Mouse (Mus musculus) forebrain, embryonic 12.5 days (tissue): ENCODE data around the gene Pmepa1. TPM values are rescaled to one million over a fixed set of nuclear protein-coding genes. Genes with fewer than 3 reads are reported as not detected.

ENCODE experiments used
- ATAC-seq: fragments of 200-750 bp; cut with Nextera tagmentation; 2 replicates; pipeline ENCODE4 v1.8.0; 2017; ENCODE audit warnings: moderate TSS enrichment; ENCODE audit not compliant: low FRiP score
- H3K27ac ChIP-seq: fragments of 300-500 bp; sonication (generic); 2 replicates; pipeline ENCODE4 v1.5.1; 2016; ENCODE audit warnings: mild to moderate bottlenecking
- H3K27me3 ChIP-seq: fragments of 300-500 bp; sonication (generic); 2 replicates; pipeline ENCODE4 v1.6.1; 2016; ENCODE audit warnings: mild to moderate bottlenecking
- H3K36me3 ChIP-seq: fragments of 300-500 bp; sonication (generic); replicated peaks from 2 replicates; pipeline ENCODE4 v1.6.1; 2016; ENCODE audit warnings: mild to moderate bottlenecking
- H3K4me1 ChIP-seq: fragments of 300-500 bp; sonication (generic); 2 replicates; pipeline ENCODE4 v1.6.1; 2016
- H3K4me2 ChIP-seq: fragments of 300-500 bp; sonication (generic); 2 replicates; pipeline ENCODE4 v1.6.1; 2016; ENCODE audit warnings: mild to moderate bottlenecking, moderate library complexity
- H3K4me3 ChIP-seq: fragments of 300-500 bp; sonication (generic); replicated peaks from 2 replicates; pipeline ENCODE4 v1.5.1; 2016; ENCODE audit warnings: mild to moderate bottlenecking
- H3K9ac ChIP-seq: fragments of 300-500 bp; sonication (generic); 2 replicates; pipeline ENCODE4 v1.6.1; 2016; ENCODE audit warnings: mild to moderate bottlenecking
- H3K9me3 ChIP-seq: fragments of 300-500 bp; sonication (generic); 2 replicates; pipeline ENCODE4 v1.6.1; 2016
- WGBS: fragments of 180-500 bp; shearing (Covaris S2); methylation state at CpG from one replicate; pipeline ENCODE4 v1.1.7; 2016; 5-methylcytosine and 5-hydroxymethylcytosine counted together
- polyA plus RNA-seq: library from polyadenylated mRNA; unstranded; fragments of >200 nt; fragmentation: Nextera tagmentation; extraction: Ambion mirVana; gene quantifications from 2 replicates; pipeline ENCODE4 v1.2.1, GENCODE M21; 2016

Pmepa1 gene
- polyA plus RNA-seq, 1 experiment from 2014 or later = 4.7 TPM

GRCm38 (mm10) chr2:173274428-173275342, 1.6 kb downstream of the Pmepa1 start:
- no peak; the same call in 1 of the 2 replicates for ATAC-seq
- Histone ChIP-seq H3K9me3 (no peaks in the 10 kb centered on the region), H3K27ac (peak overlapping the region; percentile 85; the same call in 1 of the 2 replicates)

GRCm38 (mm10) chr2:173273885-173274284, 2.4 kb downstream of the Pmepa1 start:
- ATAC-seq = no peak
- H3K9ac ChIP-seq = no peak overlapping the region
- WGBS = 55% methylated on average over 4 of the region's 4 CpGs
- peaks cover 15% of the 10 kb centered on the region; the same call in 1 of the 2 replicates for H3K27me3 ChIP-seq
- peak overlapping the region; percentile 76 for H3K4me2 ChIP-seq
- H3K4me3 ChIP-seq = peak overlapping the region; percentile 95; the same call in 1 of the 2 replicates
- no peaks in the 10 kb centered on the region for H3K9me3 ChIP-seq
- no peak overlapping the region for H3K27ac ChIP-seq
- H3K36me3 ChIP-seq = no peaks in the 10 kb centered on the region
- peaks cover 61% of the 10 kb centered on the region for H3K4me1 ChIP-seq

More at GRCm38 (mm10) chr2:173274428-173275342, 1.6 kb downstream of the Pmepa1 start:
- peak overlapping the region; percentile 95 for H3K4me3 ChIP-seq
- H3K4me1 ChIP-seq = peaks cover 61% of the 10 kb centered on the region
- WGBS = 17% methylated on average over 15 of the region's 15 CpGs
- peak overlapping the region; percentile 94 for H3K9ac ChIP-seq
- peaks cover 15% of the 10 kb centered on the region; the same call in 1 of the 2 replicates for H3K27me3 ChIP-seq
- peak overlapping the region; percentile 76 for H3K4me2 ChIP-seq
- H3K36me3 ChIP-seq = no peaks in the 10 kb centered on the region

GRCm38 (mm10) chr2:173272354-173272900, 3.9 kb downstream of the Pmepa1 start:
- H3K9ac ChIP-seq = no peak overlapping the region

GRCm38 (mm10) chr2:173271541-173271940, 4.8 kb downstream of the Pmepa1 start:
- Histone ChIP-seq H3K27ac (no peak overlapping the region), H3K27me3 (0 out of 2 replicates have a peak, but pooled peaks cover 10% of the 10 kb centered on the region), H3K4me1 (peaks cover 69% of the 10 kb centered on the region), H3K4me2 (no peak overlapping the region), H3K9ac (no peak overlapping the region), H3K9me3 (no peaks in the 10 kb centered on the region), H3K36me3 (no peaks in the 10 kb centered on the region), H3K4me3 (no peak overlapping the region)
- ATAC-seq = no peak
- 79% methylated on average over 9 of the region's 9 CpGs for WGBS

More at GRCm38 (mm10) chr2:173272354-173272900, 3.9 kb downstream of the Pmepa1 start:
- ATAC-seq = no peak
- Histone ChIP-seq H3K4me2 (no peak overlapping the region), H3K4me1 (peaks cover 69% of the 10 kb centered on the region), H3K9me3 (no peaks in the 10 kb centered on the region), H3K27me3 (0 out of 2 replicates have a peak, but pooled peaks cover 10% of the 10 kb centered on the region), H3K27ac (no peak overlapping the region), H3K36me3 (no peaks in the 10 kb centered on the region), H3K4me3 (no peak overlapping the region)
- 79% methylated on average over 11 of the region's 11 CpGs for WGBS

GRCm38 (mm10) chr2:173270601-173271248, 5.6 kb downstream of the Pmepa1 start:
- Histone ChIP-seq H3K9me3 (no peaks in the 10 kb centered on the region), H3K4me1 (peaks cover 77% of the 10 kb centered on the region), H3K9ac (no peak overlapping the region), H3K27me3 (0 out of 2 replicates have a peak, but pooled peaks cover 10% of the 10 kb centered on the region), H3K4me2 (no peak overlapping the region), H3K27ac (no peak overlapping the region), H3K36me3 (no peaks in the 10 kb centered on the region), H3K4me3 (no peak overlapping the region)
- ATAC-seq = no peak
- 79% methylated on average over 11 of the region's 11 CpGs for WGBS

- H3K27me3 ChIP-seq = 0 out of 2 replicates have a peak, but pooled peaks cover 10% of the 10 kb centered on the region
- no peak overlapping the region for H3K9ac ChIP-seq
- no peaks in the 10 kb centered on the region for H3K36me3 ChIP-seq
- no peak overlapping the region for H3K4me2 ChIP-seq
- no peak for ATAC-seq
- H3K4me3 ChIP-seq = no peak overlapping the region
- 59% methylated on average over 9 of the region's 9 CpGs for WGBS
- peaks cover 82% of the 10 kb centered on the region for H3K4me1 ChIP-seq
- no peaks in the 10 kb centered on the region for H3K9me3 ChIP-seq
- H3K27ac ChIP-seq = no peak overlapping the region
Observed at GRCm38 (mm10) chr2:173270196-173270595, 6.1 kb downstream of the Pmepa1 start.

- no peak for ATAC-seq
- H3K4me3 ChIP-seq = no peak overlapping the region
- no peak overlapping the region for H3K4me2 ChIP-seq
- no peaks in the 10 kb centered on the region for H3K27me3 ChIP-seq
- peaks cover 77% of the 10 kb centered on the region for H3K4me1 ChIP-seq
- H3K36me3 ChIP-seq = no peaks in the 10 kb centered on the region
- H3K9ac ChIP-seq = no peak overlapping the region
- no peaks in the 10 kb centered on the region for H3K9me3 ChIP-seq
- H3K27ac ChIP-seq = no peak overlapping the region
- 85% methylated on average over 3 of the region's 3 CpGs for WGBS
Observed at GRCm38 (mm10) chr2:173267562-173267961, 8.8 kb downstream of the Pmepa1 start.

- Histone ChIP-seq H3K4me1 (peaks cover 77% of the 10 kb centered on the region), H3K4me3 (no peak overlapping the region), H3K27ac (no peak overlapping the region), H3K36me3 (no peaks in the 10 kb centered on the region), H3K9ac (no peak overlapping the region), H3K4me2 (no peak overlapping the region), H3K9me3 (no peaks in the 10 kb centered on the region), H3K27me3 (no peaks in the 10 kb centered on the region)
- 76% methylated on average over 25 of the region's 25 CpGs for WGBS
- no peak for ATAC-seq
Observed at GRCm38 (mm10) chr2:173266349-173267112, 9.8 kb downstream of the Pmepa1 start.

GRCm38 (mm10) chr2:173265468-173266265, 10.7 kb downstream of the Pmepa1 start:
- no peak overlapping the region; the same call in 1 of the 2 replicates for H3K4me2 ChIP-seq
- no peaks in the 10 kb centered on the region for H3K36me3 ChIP-seq
- ATAC-seq = no peak; the same call in 1 of the 2 replicates
- no peak overlapping the region for H3K4me3 ChIP-seq
- H3K9ac ChIP-seq = no peak overlapping the region
- H3K27ac ChIP-seq = peak overlapping the region; percentile 47; the same call in 1 of the 2 replicates
- no peaks in the 10 kb centered on the region for H3K9me3 ChIP-seq
- 89% methylated on average over 22 of the region's 22 CpGs for WGBS
- H3K4me1 ChIP-seq = peaks cover 77% of the 10 kb centered on the region
- no peaks in the 10 kb centered on the region for H3K27me3 ChIP-seq

- Histone ChIP-seq H3K27ac (peak overlapping the region; percentile 47), H3K27me3 (no peaks in the 10 kb centered on the region), H3K36me3 (no peaks in the 10 kb centered on the region), H3K4me1 (peaks cover 80% of the 10 kb centered on the region), H3K4me2 (peak overlapping the region; percentile 13; the same call in 1 of the 2 replicates), H3K9me3 (no peaks in the 10 kb centered on the region), H3K9ac (no peak overlapping the region), H3K4me3 (no peak overlapping the region)
- WGBS = 25% methylated on average over 13 of the region's 13 CpGs
- peak; percentile 59 for ATAC-seq
Observed at GRCm38 (mm10) chr2:173264467-173265128, 11.7 kb downstream of the Pmepa1 start.
